Mouse (Mus musculus) neutrophil, adult 59 days (primary cell): Measurements from ENCODE around the gene Isoc2a. TPM values are rescaled to one million over a fixed set of nuclear protein-coding genes. Genes with fewer than 3 reads are reported as not detected.

ENCODE experiments used
- total RNA-seq, 2 experiments: library from RNA; stranded (reverse); gene quantifications; 1 replicate in 1 of 2; 2 replicates in 1 of 2; pipeline ENCODE4 v1.2.4; 2023

The Isoc2a gene
- total RNA-seq, result 10 to 100 TPM in 1 of 2 experiments, 1 to 10 TPM in 1; 8.7 to 10.1 TPM

DNA sequence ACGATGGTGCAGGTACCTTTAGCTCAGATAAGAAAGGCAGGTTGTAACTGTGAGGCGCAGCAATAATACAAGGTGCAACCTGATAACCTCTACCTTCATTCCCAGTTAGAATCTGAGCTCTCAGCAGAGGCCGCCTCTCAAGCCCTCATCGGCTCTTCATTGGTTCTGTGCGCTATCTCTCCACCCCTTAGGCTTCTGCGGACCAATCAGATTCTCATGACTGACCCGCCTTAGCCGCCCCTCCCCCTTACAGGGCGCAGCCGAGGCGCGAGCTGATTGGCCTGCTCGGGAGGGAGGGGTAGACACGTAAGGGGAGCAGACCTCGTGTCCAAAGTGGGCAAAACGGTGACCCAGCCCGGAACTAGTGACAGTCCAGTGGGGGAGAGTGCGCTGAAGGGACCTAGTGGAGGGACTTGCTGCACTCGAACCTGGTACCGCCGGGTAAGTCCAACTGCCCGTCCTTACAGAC, at the start of gene Isoc2a:
TSS of gene Isoc2a (plus strand) at position 401 of the 469 bp plus-strand sequence.

DNA sequence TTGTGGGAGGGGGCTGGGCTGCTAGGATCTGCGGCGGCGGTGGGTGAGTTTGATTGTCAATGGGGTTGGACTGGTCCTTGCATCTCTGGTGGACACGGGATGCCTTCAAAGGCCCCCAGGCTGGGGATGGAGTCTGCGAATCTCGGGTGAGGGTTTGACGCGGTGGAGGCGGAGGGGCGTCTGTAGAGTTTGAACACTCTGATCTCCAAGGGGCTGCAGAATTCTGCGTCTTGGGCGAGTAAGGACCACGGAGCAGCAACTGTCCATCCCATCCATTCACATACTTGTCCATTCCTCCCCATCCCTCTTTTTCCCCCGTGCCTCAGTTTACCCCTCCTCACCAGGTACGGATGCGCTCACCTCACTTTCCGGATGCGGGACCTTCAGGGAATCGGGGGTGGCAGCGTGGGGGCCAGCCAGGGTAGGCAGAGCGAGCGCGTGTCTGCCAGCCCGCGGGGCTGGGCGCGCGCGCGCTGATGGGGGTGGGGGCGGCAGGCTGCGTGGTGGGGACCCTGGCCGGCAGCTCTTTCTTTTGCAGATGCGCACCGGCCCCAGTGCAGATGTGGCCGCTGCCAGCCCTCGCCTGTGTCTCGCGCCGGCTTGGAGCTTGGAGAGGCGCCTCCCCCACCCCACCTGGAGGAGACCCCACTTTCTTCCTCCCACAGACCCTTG, 32.6 kb upstream of the Isoc2a start, which contains the start of gene Shisa7:
TSS of gene Shisa7 (minus strand) at position 452 of the 672 bp plus-strand sequence.

DNA sequence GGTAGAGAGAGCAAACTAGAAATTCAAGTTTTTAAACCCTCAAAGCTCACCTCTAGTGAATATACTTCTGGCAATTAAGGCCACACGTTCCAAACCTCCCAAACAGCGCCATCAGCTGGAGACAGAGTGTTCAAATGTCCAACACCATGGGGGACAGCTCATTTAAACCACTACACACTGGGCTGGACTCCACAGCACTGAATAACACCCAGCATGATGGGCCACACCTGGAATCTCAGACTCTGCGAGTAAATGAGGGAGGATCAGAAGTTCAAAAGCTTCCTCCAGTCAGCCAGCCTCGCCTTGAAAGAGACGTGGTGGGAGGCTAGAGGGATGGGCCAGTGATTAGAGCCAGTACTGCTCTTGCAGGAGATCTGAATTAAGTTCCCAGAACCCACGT, 6.8 kb upstream of the Isoc2a start, which contains the start of gene Isoc2b:
TSS of gene Isoc2b (minus strand) at position 126 of the 400 bp plus-strand sequence.

DNA sequence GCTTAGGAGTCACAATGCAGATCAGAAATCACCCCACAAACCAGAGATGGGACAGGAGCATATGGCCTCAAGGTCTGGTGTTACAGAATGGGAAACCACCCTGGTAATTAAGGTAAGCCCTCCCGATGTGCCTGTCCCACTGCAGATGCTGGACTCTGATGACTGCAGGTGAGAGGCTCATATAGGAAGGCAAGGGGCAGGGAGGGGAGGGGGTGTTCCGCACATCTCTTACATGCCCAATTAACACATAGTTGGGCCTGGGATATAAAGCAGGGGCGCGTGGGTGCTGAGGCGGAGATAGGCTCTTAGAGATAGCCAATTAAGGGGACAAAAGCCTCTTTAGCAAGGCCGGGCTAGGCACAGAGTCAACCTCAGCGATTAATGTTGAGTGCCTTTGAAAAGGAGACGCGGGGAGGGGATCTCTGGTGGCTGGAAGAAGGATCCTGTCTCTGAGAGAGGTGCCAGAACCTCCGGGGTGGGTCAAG, 29.6 kb downstream of the Isoc2a start, which contains the start of gene Gm36210:
TSS of gene Gm36210 (minus strand) at position 51 of the 485 bp plus-strand sequence.

DNA sequence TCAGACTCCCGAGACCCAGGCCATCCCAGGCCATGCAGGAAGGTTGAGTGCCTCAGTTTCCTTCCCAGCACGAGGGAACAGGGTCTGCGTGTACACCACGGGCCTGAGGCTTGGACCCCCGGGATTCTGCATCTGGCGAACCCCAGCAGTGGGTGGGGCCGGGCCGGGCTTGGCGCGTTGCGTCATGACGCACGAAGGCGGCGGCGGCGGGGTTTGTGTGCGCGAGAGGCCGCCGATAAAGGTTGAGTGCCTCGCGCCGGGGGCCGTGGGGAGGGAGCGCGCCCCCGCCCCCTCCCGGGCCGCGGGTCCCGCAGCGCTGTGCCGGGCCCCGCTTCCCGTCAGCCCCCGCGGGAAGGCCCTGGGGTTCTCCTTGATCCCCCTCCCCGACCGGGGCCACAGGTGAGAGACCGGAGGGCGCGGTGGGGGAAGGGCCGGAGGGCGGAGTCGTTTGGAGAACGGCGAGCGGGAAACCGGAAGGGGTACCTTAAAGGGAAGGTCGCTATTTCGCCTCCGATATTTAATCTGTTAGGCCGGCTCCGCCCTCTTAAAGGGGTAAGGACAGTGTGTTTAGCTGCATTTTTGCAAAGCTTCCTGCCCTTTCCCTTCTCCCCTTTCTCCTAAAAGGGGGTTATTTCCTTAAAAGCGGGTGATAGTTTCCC, 38.2 kb downstream of the Isoc2a start, which contains the start of gene Zfp628:
TSS of gene Zfp628 (plus strand) at position 211 of the 659 bp plus-strand sequence.

DNA sequence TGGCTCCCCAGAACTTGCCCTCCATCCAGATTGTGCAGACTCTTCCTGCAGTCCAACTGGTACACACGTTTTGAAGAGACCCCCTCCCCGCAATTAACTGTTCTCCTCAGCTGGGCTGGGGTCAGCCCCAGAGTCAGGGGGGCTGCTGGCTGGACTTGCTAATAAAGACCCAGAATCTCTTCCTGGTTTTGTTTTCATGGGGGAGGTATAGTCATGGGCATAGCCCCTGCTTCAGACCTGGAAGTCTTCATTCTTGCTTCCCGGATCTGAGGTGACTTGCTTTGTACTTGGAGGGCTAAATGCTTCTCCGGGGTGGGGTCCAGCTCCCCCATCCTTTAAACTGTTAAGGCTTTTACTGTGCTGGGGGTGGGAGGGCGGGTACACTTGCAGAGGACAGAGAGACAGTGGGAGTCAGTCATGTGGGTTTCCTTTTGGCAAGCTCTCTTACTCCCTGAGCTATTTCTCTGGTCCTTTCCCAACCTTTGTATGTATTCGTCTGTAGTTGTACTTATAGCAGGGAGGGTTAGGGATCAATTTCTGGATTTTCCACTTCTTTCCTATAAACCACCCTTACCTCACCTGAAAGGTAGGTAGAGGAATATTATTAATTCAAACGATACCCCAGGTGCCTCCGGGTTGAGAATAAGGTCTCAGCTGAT, 45.0 kb downstream of the Isoc2a start, which contains the start of gene Nat14:
TSS of gene Nat14 (plus strand) at position 205 of the 659 bp plus-strand sequence.

DNA sequence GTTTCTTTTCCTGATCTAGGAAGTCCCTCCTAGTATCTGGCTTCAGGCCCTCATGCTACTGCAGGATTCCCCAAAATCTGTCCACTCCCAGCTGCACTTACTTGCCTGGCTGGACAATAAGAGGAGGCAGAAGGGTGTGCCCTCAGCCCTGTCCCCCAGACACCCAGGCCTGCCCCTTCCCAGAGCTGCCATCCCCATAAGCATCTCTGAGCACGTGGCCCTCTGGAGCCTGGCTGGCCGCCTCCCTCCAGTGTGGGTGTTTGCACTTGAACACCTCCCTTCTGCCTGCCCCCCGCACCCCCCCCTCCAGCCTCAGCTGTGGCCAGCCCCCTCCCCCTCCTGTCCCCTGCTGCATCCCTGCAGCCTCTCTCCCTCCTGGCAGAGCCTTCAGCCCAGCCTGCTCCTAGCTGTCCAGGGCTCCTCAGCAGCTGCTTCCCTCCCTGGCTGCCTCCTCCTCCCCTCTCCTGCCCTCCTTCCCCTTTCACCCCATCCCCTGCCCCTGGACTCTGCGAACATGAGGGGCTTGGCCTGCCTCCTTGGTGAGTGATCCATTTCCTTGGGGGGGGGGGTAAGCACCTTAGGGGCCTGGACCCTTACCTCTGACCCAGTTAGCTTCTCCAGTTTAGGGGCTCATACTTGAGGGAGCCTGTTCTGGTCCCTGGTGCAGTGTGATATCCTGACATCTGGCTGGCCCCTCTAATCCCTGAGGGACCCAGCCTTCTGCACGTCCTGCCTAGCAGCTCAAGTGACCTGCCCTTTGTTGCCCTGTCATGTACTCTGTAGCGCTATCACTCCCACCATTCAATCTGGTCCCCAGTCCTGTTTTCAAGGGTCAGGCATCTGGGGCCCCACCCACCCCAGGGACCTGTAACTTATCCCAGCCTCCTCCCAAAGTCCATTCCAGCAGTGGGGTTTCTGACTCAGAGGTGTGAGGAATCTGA, 48.8 kb downstream of the Isoc2a start, which contains the start of gene Ssc5d:
TSS of gene Ssc5d (plus strand) at position 345 of the 941 bp plus-strand sequence.

Other genes with a start within 250 kb of the Isoc2a start
- 10 to 100 TPM; 17.4 to 23.2 TPM for gene Tmem86b, start 245.7 kb upstream of the Isoc2a start, total RNA-seq
- 100 to 1,000 TPM; 146 to 160 TPM for gene Ppp6r1, start 218.1 kb upstream of the Isoc2a start, total RNA-seq
- gene Hspbp1, start 192.1 kb upstream of the Isoc2a start, total RNA-seq, result 10 to 100 TPM; 15.2 to 16.2 TPM
- not detected for gene Brsk1, start 186.5 kb upstream of the Isoc2a start, total RNA-seq
- gene Tmem150b, start 151.9 kb upstream of the Isoc2a start, total RNA-seq, result 10 to 100 TPM; 18.1 to 22.3 TPM
- gene Kmt5c, start 137.0 kb upstream of the Isoc2a start, total RNA-seq, result 10 to 100 TPM; 96.3 to 97.7 TPM
- gene Cox6b2, start 124.1 kb upstream of the Isoc2a start, total RNA-seq, result 10 to 100 TPM; 25.0 to 29.5 TPM
- gene Fam71e2, start 105.9 kb upstream of the Isoc2a start, total RNA-seq, result not detected
- not detected for gene Il11, start 94.3 kb upstream of the Isoc2a start, total RNA-seq
- not detected for gene Tmem190, start 94.2 kb upstream of the Isoc2a start, total RNA-seq
- gene Tmem238, start 87.5 kb upstream of the Isoc2a start, total RNA-seq, result 1 to 10 TPM; 1.1 to 3.2 TPM
- 100 to 1,000 TPM; 921 to 945 TPM for gene Rpl28, start 84.3 kb upstream of the Isoc2a start, total RNA-seq
- gene Ube2s, start 64.6 kb upstream of the Isoc2a start, total RNA-seq, result 100 to 1,000 TPM; 187 to 214 TPM
- gene Shisa7, start 32.5 kb upstream of the Isoc2a start, total RNA-seq, result not detected
- gene Isoc2b, start 6.9 kb upstream of the Isoc2a start, total RNA-seq, result 1 to 10 TPM; 2.8 to 6.7 TPM
- not detected for gene Gm36210, start 29.4 kb downstream of the Isoc2a start, total RNA-seq
- gene Zfp628, start 38.1 kb downstream of the Isoc2a start, total RNA-seq, result 10 to 100 TPM; 13.2 to 15.5 TPM
- gene Nat14, start 44.9 kb downstream of the Isoc2a start, total RNA-seq, result 1 to 10 TPM; 2.1 to 3.2 TPM
- not detected for gene Ssc5d, start 48.6 kb downstream of the Isoc2a start, total RNA-seq
- not detected for gene Sbk2, start 87.3 kb downstream of the Isoc2a start, total RNA-seq
- gene Sbk3, start 94.0 kb downstream of the Isoc2a start, total RNA-seq, result not detected
- 1 to 10 TPM; 2.8 to 3.5 TPM for gene Zfp579, start 119.0 kb downstream of the Isoc2a start, total RNA-seq
- 10 to 100 TPM; 13.0 to 20.8 TPM for gene Zfp524, start 137.3 kb downstream of the Isoc2a start, total RNA-seq
- 10 to 100 TPM; 33.3 to 36.3 TPM for gene Fiz1, start 137.5 kb downstream of the Isoc2a start, total RNA-seq
- not detected for gene Gm44973, start 138.3 kb downstream of the Isoc2a start, total RNA-seq
- 10 to 100 TPM; 31.9 to 37.3 TPM for gene Zfp865, start 143.2 kb downstream of the Isoc2a start, total RNA-seq
- gene Ccdc106, start 143.4 kb downstream of the Isoc2a start, total RNA-seq, result under 1 TPM in 1 of 2 experiments, not detected in 1; 0.56 TPM
- not detected for gene 4632433K11Rik, start 157.0 kb downstream of the Isoc2a start, total RNA-seq
- gene Zfp784, start 161.3 kb downstream of the Isoc2a start, total RNA-seq, result 1 to 10 TPM; 2.8 to 2.9 TPM
- gene Zfp580, start 174.4 kb downstream of the Isoc2a start, total RNA-seq, result under 1 TPM; 0.47 to 0.71 TPM
- gene U2af2, start 185.0 kb downstream of the Isoc2a start, total RNA-seq, result 100 to 1,000 TPM; 222 to 227 TPM
- 100 to 1,000 TPM; 139 to 160 TPM for gene Epn1, start 203.1 kb downstream of the Isoc2a start, total RNA-seq
- not detected for gene Rfpl4, start 239.8 kb downstream of the Isoc2a start, total RNA-seq
- gene Rasl2-9, start 248.8 kb downstream of the Isoc2a start, total RNA-seq, result under 1 TPM in 1 of 2 experiments, not detected in 1; 0.64 TPM